Mouse (Mus musculus): ENCODE data around the gene Lcor.

DNA sequence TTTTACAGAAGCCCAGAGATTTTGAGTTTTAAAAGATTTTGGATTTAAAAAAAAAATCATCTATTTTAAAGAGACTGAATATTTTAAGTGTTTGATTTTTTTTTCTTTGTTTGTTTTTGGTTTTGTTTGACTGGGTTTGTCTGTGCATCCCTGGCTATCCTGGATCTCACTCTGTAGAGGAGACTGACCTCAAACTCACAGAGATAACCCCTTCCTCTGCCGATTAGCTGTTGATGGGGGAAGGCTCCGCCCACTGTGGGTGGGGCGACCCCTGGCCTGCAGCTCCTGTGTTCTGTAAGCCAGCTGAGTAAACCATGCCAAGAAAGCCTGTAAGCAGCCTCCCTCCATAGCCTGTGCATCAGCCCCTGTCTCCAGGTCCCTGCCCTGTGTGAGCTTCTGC, 30.3 kb upstream of the Lcor start:
- TF ChIP-seq CTCF (IDR thresholded peaks at IDR 0.05; ENCODE audit: insufficient read depth, low read depth, low read length), result no peak
- no peak for TF ChIP-seq POLR2A (IDR thresholded peaks at IDR 0.05; ENCODE audit: insufficient read depth, low read depth, low read length)

Data from olfactory bulb, adult 2 months (tissue).